8 mouse cellular contexts compared by ENCODE assay signal in the genomic region with DNA sequence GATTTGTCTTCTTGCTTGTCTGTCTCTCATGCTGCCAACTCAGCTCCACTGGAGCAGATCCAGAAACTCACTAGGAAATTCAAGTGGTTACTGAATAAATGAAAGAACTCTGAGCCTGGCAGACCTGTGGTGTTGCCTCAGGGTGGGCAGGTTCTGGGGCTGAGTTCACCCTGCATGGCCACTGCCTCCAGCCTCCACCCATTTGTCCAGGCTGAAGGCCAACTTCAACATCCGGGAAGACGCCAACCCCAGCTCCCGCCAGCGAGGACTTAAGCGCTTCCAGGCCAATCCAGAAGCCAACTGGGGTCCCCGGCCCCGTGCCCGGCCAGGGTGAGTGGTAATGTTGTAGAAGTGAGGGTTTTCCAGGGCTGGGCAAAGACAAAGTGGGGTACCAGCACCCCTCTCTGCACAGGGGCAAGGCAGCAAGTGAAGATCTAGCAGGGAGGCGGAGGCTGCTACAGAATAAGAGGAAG. TPM values are rescaled to one million over a fixed set of nuclear protein-coding genes. Genes with fewer than 3 reads are reported as not detected.
DNase-seq lines count a peak whose midpoint lies in the region; ATAC-seq and TF ChIP-seq lines count a peak whose summit lies in the region.

No protein-coding gene starts in this region.

- H3K9me3 ChIP-seq in hindbrain, postnatal 0 days (ENCODE audit: low read length), result no peaks in the 10 kb centered on the region
- no peaks in the 10 kb centered on the region for H3K9me3 ChIP-seq in hindbrain, embryonic 11.5 days (ENCODE audit: control insufficient read depth, low read length)
- H3K9me3 ChIP-seq in liver, embryonic 16.5 days (replicated peaks; ENCODE audit: control insufficient read depth, low read length), result no peaks in the 10 kb centered on the region

- DNase-seq in hindbrain, postnatal 0 days (ENCODE audit: low spot score), result no peak
- no peak for DNase-seq in hindbrain, embryonic 11.5 days (ENCODE audit: low spot score)
- peak; percentile 49 for DNase-seq in 416B (ENCODE audit: low read depth)
- DNase-seq in heart, postnatal 10 days, result peak; percentile 75 to 77
- no peak for DNase-seq in embryo, embryonic 10.5 days (ENCODE audit: low spot score)

- WGBS in hindbrain, postnatal 0 days, result 53% methylated on average over 9 of the region's 9 CpGs
- WGBS in hindbrain, embryonic 11.5 days, result 92% methylated on average over 9 of the region's 9 CpGs
- 80% methylated on average over 9 of the region's 9 CpGs for WGBS in liver, embryonic 16.5 days (ENCODE audit: insufficient replicate concordance)

- H3K4me3 ChIP-seq in hindbrain, postnatal 0 days (ENCODE audit: low read length), result no peak overlapping the region
- H3K4me3 ChIP-seq in hindbrain, embryonic 11.5 days (ENCODE audit: low read depth, low read length), result no peak overlapping the region
- H3K4me3 ChIP-seq in cortical plate, adult 2 months (ENCODE audit: insufficient read depth, low read length), result no peak overlapping the region
- no peak overlapping the region for H3K4me3 ChIP-seq in liver, embryonic 16.5 days (ENCODE audit: low read depth, low read length)

- no peak overlapping the region for H3K4me2 ChIP-seq in hindbrain, postnatal 0 days (ENCODE audit: low read depth, low read length)
- no peak overlapping the region for H3K4me2 ChIP-seq in hindbrain, embryonic 11.5 days (replicated peaks; ENCODE audit: low read depth, low read length)
- peak overlapping the region; percentile 14; the same call in 1 of the 2 replicates for H3K4me2 ChIP-seq in liver, embryonic 16.5 days (ENCODE audit: low read depth, low read length)

- no peak for TF ChIP-seq CTCF in hindbrain, postnatal 0 days (IDR thresholded peaks at IDR 0.05; ENCODE audit: low read depth)
- TF ChIP-seq CTCF in cortical plate, adult 2 months (IDR thresholded peaks at IDR 0.05; ENCODE audit: extremely low read depth, insufficient read depth, low read length), result no peak

- peaks cover 6% of the 10 kb centered on the region for H3K27me3 ChIP-seq in hindbrain, postnatal 0 days (ENCODE audit: insufficient read depth, low read length)
- peaks cover 32% of the 10 kb centered on the region for H3K27me3 ChIP-seq in hindbrain, embryonic 11.5 days (ENCODE audit: control insufficient read depth, insufficient read depth, low read length)
- H3K27me3 ChIP-seq in liver, embryonic 16.5 days (ENCODE audit: control insufficient read depth, insufficient read depth, low read depth, low read length), result no peaks in the 10 kb centered on the region

- peak overlapping the region; percentile 51; the same call in 1 of the 2 replicates for H3K27ac ChIP-seq in hindbrain, postnatal 0 days
- H3K27ac ChIP-seq in hindbrain, embryonic 11.5 days (ENCODE audit: low read depth, low read length), result no peak overlapping the region
- H3K27ac ChIP-seq in cortical plate, adult 2 months (ENCODE audit: insufficient read depth, low read length), result 0 out of 2 replicates have a peak overlapping the region, but pooled peaks have one; percentile 2
- H3K27ac ChIP-seq in liver, embryonic 16.5 days (ENCODE audit: low read length), result peak overlapping the region; percentile 98

- intact Hi-C loops in heart, postnatal 10 days (cut with DNase I), result loop anchor here (2.0 kb wide), 1 partner anchor 114 kb away; no protein-coding TSS in a partner anchor

- H3K4me1 ChIP-seq in hindbrain, postnatal 0 days (ENCODE audit: insufficient read depth, low read length), result no peaks in the 10 kb centered on the region
- H3K4me1 ChIP-seq in hindbrain, embryonic 11.5 days (replicated peaks; ENCODE audit: control insufficient read depth, insufficient read depth, low read length), result peaks cover 2% of the 10 kb centered on the region; the same call in 1 of the 2 replicates
- no peaks in the 10 kb centered on the region for H3K4me1 ChIP-seq in cortical plate, adult 2 months (ENCODE audit: control insufficient read depth, insufficient read depth, low read length)
- peaks cover 35% of the 10 kb centered on the region for H3K4me1 ChIP-seq in liver, embryonic 16.5 days (ENCODE audit: control insufficient read depth, low read depth, low read length)

- ATAC-seq in hindbrain, postnatal 0 days, result no peak
- ATAC-seq in hindbrain, embryonic 11.5 days (ENCODE audit: low FRiP score), result no peak
- no peak for ATAC-seq in liver, embryonic 16.5 days (ENCODE audit: low read depth)
- ATAC-seq in monocyte, adult 5-6 weeks (replicated peaks; ENCODE audit: insufficient number of reproducible peaks, low FRiP score, low TSS enrichment, poor library complexity, severe bottlenecking), result no peak

- no peak overlapping the region for H3K9ac ChIP-seq in hindbrain, postnatal 0 days (replicated peaks; ENCODE audit: low read length)
- H3K9ac ChIP-seq in hindbrain, embryonic 11.5 days (ENCODE audit: low read depth, low read length), result no peak overlapping the region
- H3K9ac ChIP-seq in liver, embryonic 16.5 days (ENCODE audit: low read depth, low read length), result no peak overlapping the region

- H3K36me3 ChIP-seq in hindbrain, postnatal 0 days (ENCODE audit: insufficient read depth, low read length), result peaks cover 24% of the 10 kb centered on the region
- no peaks in the 10 kb centered on the region for H3K36me3 ChIP-seq in hindbrain, embryonic 11.5 days (ENCODE audit: control insufficient read depth, insufficient read depth, low read length)
- peaks cover 32% of the 10 kb centered on the region for H3K36me3 ChIP-seq in liver, embryonic 16.5 days (ENCODE audit: control insufficient read depth, insufficient read depth)

- TF ChIP-seq POLR2A in cortical plate, adult 2 months (IDR thresholded peaks at IDR 0.05; ENCODE audit: extremely low read depth, insufficient read depth, low read length), result no peak

RNA-seq across cellular contexts. Expression of a gene that starts 2.3 kb away (rescaled TPM):
- 1.7 and 7.8 TPM in 2 replicates for total RNA-seq in hindbrain, postnatal 0 days (2014; rRNA removed)
- 2.0 and 2.3 TPM in 2 replicates for polyA plus RNA-seq in hindbrain, postnatal 0 days (2015; fragmentation: Nextera tagmentation; extraction: Ambion mirVana)
- 5.3 and 5.4 TPM in 2 replicates for polyA plus RNA-seq in hindbrain, embryonic 11.5 days (2014; fragmentation: Nextera tagmentation; extraction: Ambion mirVana)
- polyA plus RNA-seq in cortical plate, adult 2 months (2012; rRNA removed), result 3.3 and 3.4 TPM in 2 replicates
- total RNA-seq in heart, postnatal 10 days (2021), result 1 to 10 TPM; 8.4 to 9.1 TPM
- polyA plus RNA-seq in liver, embryonic 16.5 days (2015; fragmentation: Nextera tagmentation; extraction: Ambion mirVana), result 43.7 and 45.6 TPM in 2 replicates
- total RNA-seq in monocyte, adult 5-6 weeks (2017), result 41.7 to 46.2 TPM (median 45.0 TPM) in 3 replicates

RNA-seq across cellular contexts. Expression of a gene that starts 11.3 kb away (rescaled TPM):
- 110 and 129 TPM in 2 replicates for total RNA-seq in hindbrain, postnatal 0 days (2014; rRNA removed)
- 13.8 and 14.9 TPM in 2 replicates for polyA plus RNA-seq in hindbrain, postnatal 0 days (2015; fragmentation: Nextera tagmentation; extraction: Ambion mirVana)
- 19.7 and 20.5 TPM in 2 replicates for polyA plus RNA-seq in hindbrain, embryonic 11.5 days (2014; fragmentation: Nextera tagmentation; extraction: Ambion mirVana)
- polyA plus RNA-seq in cortical plate, adult 2 months (2012; rRNA removed), result 86.5 and 86.7 TPM in 2 replicates
- total RNA-seq in heart, postnatal 10 days (2021), result 10 to 100 TPM; 50.2 TPM
- polyA plus RNA-seq in liver, embryonic 16.5 days (2015; fragmentation: Nextera tagmentation; extraction: Ambion mirVana), result 5.4 and 6.3 TPM in 2 replicates
- 29.0 to 50.5 TPM (median 36.3 TPM) in 3 replicates for total RNA-seq in monocyte, adult 5-6 weeks (2017)

RNA-seq across cellular contexts. Expression of a gene that starts 12.9 kb away (rescaled TPM):
- 69.5 and 93.3 TPM in 2 replicates for total RNA-seq in hindbrain, postnatal 0 days (2014; rRNA removed)
- 71.2 and 79.2 TPM in 2 replicates for polyA plus RNA-seq in hindbrain, postnatal 0 days (2015; fragmentation: Nextera tagmentation; extraction: Ambion mirVana)
- polyA plus RNA-seq in hindbrain, embryonic 11.5 days (2014; fragmentation: Nextera tagmentation; extraction: Ambion mirVana), result 47.9 and 51.1 TPM in 2 replicates
- 145 and 185 TPM in 2 replicates for polyA plus RNA-seq in cortical plate, adult 2 months (2012; rRNA removed)
- 10 to 100 TPM; 40.3 to 40.6 TPM for total RNA-seq in heart, postnatal 10 days (2021)
- polyA plus RNA-seq in liver, embryonic 16.5 days (2015; fragmentation: Nextera tagmentation; extraction: Ambion mirVana), result 27.3 and 27.7 TPM in 2 replicates
- 40.1 to 46.6 TPM (median 44.7 TPM) in 3 replicates for total RNA-seq in monocyte, adult 5-6 weeks (2017)

RNA-seq across cellular contexts. Expression of a gene that starts 23.8 kb away (rescaled TPM):
- 1.2 TPM in 1 of 2 replicates, not detected in the other for total RNA-seq in hindbrain, postnatal 0 days (2014; rRNA removed)
- polyA plus RNA-seq in hindbrain, postnatal 0 days (2015; fragmentation: Nextera tagmentation; extraction: Ambion mirVana), result 1.1 and 1.7 TPM in 2 replicates
- polyA plus RNA-seq in hindbrain, embryonic 11.5 days (2014; fragmentation: Nextera tagmentation; extraction: Ambion mirVana), result 2.3 and 2.9 TPM in 2 replicates
- polyA plus RNA-seq in cortical plate, adult 2 months (2012; rRNA removed), result 0.30 and 0.42 TPM in 2 replicates
- under 1 TPM; 0.50 to 0.89 TPM for total RNA-seq in heart, postnatal 10 days (2021)
- 7.0 and 7.8 TPM in 2 replicates for polyA plus RNA-seq in liver, embryonic 16.5 days (2015; fragmentation: Nextera tagmentation; extraction: Ambion mirVana)
- 6.4 to 8.9 TPM (median 8.2 TPM) in 3 replicates for total RNA-seq in monocyte, adult 5-6 weeks (2017)

RNA-seq across cellular contexts. Expression of a gene that starts 36.3 kb away (rescaled TPM):
- 12.5 and 13.3 TPM in 2 replicates for total RNA-seq in hindbrain, postnatal 0 days (2014; rRNA removed)
- 20.9 TPM in 2 replicates for polyA plus RNA-seq in hindbrain, postnatal 0 days (2015; fragmentation: Nextera tagmentation; extraction: Ambion mirVana)
- 60.5 and 61.5 TPM in 2 replicates for polyA plus RNA-seq in hindbrain, embryonic 11.5 days (2014; fragmentation: Nextera tagmentation; extraction: Ambion mirVana)
- polyA plus RNA-seq in cortical plate, adult 2 months (2012; rRNA removed), result 9.6 and 13.4 TPM in 2 replicates
- total RNA-seq in heart, postnatal 10 days (2021), result 10 to 100 TPM; 30.8 to 31.4 TPM
- polyA plus RNA-seq in liver, embryonic 16.5 days (2015; fragmentation: Nextera tagmentation; extraction: Ambion mirVana), result 17.3 and 20.3 TPM in 2 replicates
- total RNA-seq in monocyte, adult 5-6 weeks (2017), result 92.1 to 198 TPM (median 119 TPM) in 3 replicates

Comparison
In these comparisons a context has a peak if more than half of its experiments do, and no peak if none do; other contexts are left out.
1. DNase-seq: peak in 416B (single experiment) and heart, postnatal 10 days (2 of 2); none in hindbrain, postnatal 0 days (single experiment), hindbrain, embryonic 11.5 days (single experiment) and embryo, embryonic 10.5 days (single experiment).